Mouse (Mus musculus) CH12.LX (cell line): ENCODE results near the gene Elk3. TPM values are rescaled to one million over a fixed set of nuclear protein-coding genes. Genes with fewer than 3 reads are reported as not detected.

Experiments
- DNase-seq: peaks from one replicate; pipeline ENCODE4 v3.0.0-alpha.2; 2013; ENCODE audit errors: extremely low read depth
- H3K27ac ChIP-seq: 2 replicates; pipeline ENCODE4 v1.5.1; 2012; ENCODE audit warnings: low read depth, mild to moderate bottlenecking, control low read depth, moderate library complexity; ENCODE audit not compliant: insufficient read depth
- H3K27me3 ChIP-seq: replicated peaks from 2 replicates; pipeline ENCODE3; 2012; ENCODE audit warnings: inconsistent platforms
- H3K36me3 ChIP-seq, 2 experiments: replicated peaks in 1 of 2; 2 replicates each; pipeline versions ENCODE3 to v1.6.1; 2012; ENCODE audit warnings: inconsistent platforms in 1 of 2, low read length in 1 of 2, mild to moderate bottlenecking in 1 of 2, mixed read lengths in 1 of 2, moderate library complexity in 1 of 2; ENCODE audit not compliant: control insufficient read depth in 1 of 2, insufficient read depth in 1 of 2
- H3K4me1 ChIP-seq, 2 experiments: 2 replicates each; pipeline ENCODE4 v1.6.1; 2012; ENCODE audit warnings: inconsistent platforms in 1 of 2, moderate library complexity in 1 of 2; ENCODE audit not compliant: insufficient read depth in 2 of 2, control insufficient read depth in 1 of 2
- H3K4me2 ChIP-seq: 2 replicates; pipeline ENCODE4 v1.6.1; 2012; ENCODE audit warnings: low read depth, mild to moderate bottlenecking, control low read depth; ENCODE audit not compliant: poor library complexity, insufficient read depth, severe bottlenecking
- H3K4me3 ChIP-seq, 3 experiments: fragments of 150-350 bp in 1 of 3; sonication (generic) in 1 of 3; replicated peaks in 1 of 3; 2 replicates each; pipeline versions ENCODE3 to v1.5.1; 2011 to 2012; ENCODE audit warnings: low read depth in 2 of 3, low read length in 2 of 3, mild to moderate bottlenecking in 2 of 3, moderate library complexity in 2 of 3, control low read depth in 1 of 3, improper control_type of control experiment in 1 of 3, inconsistent platforms in 1 of 3, mixed read lengths in 1 of 3; ENCODE audit not compliant: poor library complexity in 1 of 3
- H3K79me2 ChIP-seq: replicated peaks from 2 replicates; pipeline ENCODE4 v1.6.1; 2012; ENCODE audit warnings: mild to moderate bottlenecking, moderate library complexity; ENCODE audit not compliant: control insufficient read depth, poor library complexity, insufficient read depth, severe bottlenecking; ENCODE audit errors: extremely low read depth
- H3K9ac ChIP-seq: 2 replicates; pipeline ENCODE4 v1.6.1; 2012; ENCODE audit warnings: low read depth, mild to moderate bottlenecking, control low read depth, moderate library complexity; ENCODE audit not compliant: insufficient read depth
- H3K9me3 ChIP-seq: replicated peaks from 2 replicates; pipeline ENCODE3; 2012; ENCODE audit warnings: low read length, inconsistent platforms, mixed read lengths
- BHLHE40 ChIP-seq: IDR thresholded peaks from 2 replicates; pipeline ENCODE4 v1.6.1; 2011; ENCODE audit warnings: mild to moderate bottlenecking, low read depth, low read length, improper control_type of control experiment
- CHD1 ChIP-seq: IDR thresholded peaks from 2 replicates; pipeline ENCODE4 v1.6.1; 2012; ENCODE audit warnings: low read depth, low read length, improper control_type of control experiment, inconsistent platforms
- CTCF ChIP-seq, 2 experiments: IDR thresholded peaks in 1 of 2; conservative IDR thresholded peaks in 1 of 2; 2 replicates each; pipeline ENCODE4 v1.5.1; 2011 to 2012; ENCODE audit warnings: low read depth in 2 of 2, low read length in 2 of 2, improper control_type of control experiment in 1 of 2, inconsistent platforms in 1 of 2, mild to moderate bottlenecking in 1 of 2, moderate library complexity in 1 of 2
- E2F4 ChIP-seq: IDR thresholded peaks from 2 replicates; pipeline ENCODE4 v1.6.1; 2011; ENCODE audit warnings: low read depth, low read length, improper control_type of control experiment; ENCODE audit not compliant: insufficient replicate concordance
- ELF1 ChIP-seq: IDR thresholded peaks from 2 replicates; pipeline ENCODE4 v1.6.1; 2014; ENCODE audit warnings: low read depth, mild to moderate bottlenecking, inconsistent platforms, low read length, improper control_type of control experiment
- EP300 ChIP-seq: IDR thresholded peaks from 2 replicates; pipeline ENCODE4 v1.6.1; 2011; ENCODE audit warnings: low read length, improper control_type of control experiment
- ETS1 ChIP-seq: conservative IDR thresholded peaks from 2 replicates; pipeline ENCODE4 v1.6.1; 2012; ENCODE audit warnings: low read depth, mild to moderate bottlenecking, inconsistent platforms, low read length, improper control_type of control experiment, moderate library complexity
- GABPA ChIP-seq: IDR thresholded peaks from 2 replicates; pipeline ENCODE4 v1.6.1; 2012; ENCODE audit warnings: low read depth, low read length, improper control_type of control experiment, inconsistent platforms; ENCODE audit not compliant: insufficient replicate concordance
- HCFC1 ChIP-seq: IDR thresholded peaks from 2 replicates; pipeline ENCODE4 v1.6.1; 2012; ENCODE audit warnings: low read depth, mild to moderate bottlenecking, inconsistent platforms, low read length, improper control_type of control experiment
- IRF4 ChIP-seq: IDR thresholded peaks from 2 replicates; pipeline ENCODE4 v1.6.1; 2014; ENCODE audit warnings: low read depth, mild to moderate bottlenecking, inconsistent platforms, low read length, improper control_type of control experiment
- JUN ChIP-seq: IDR thresholded peaks from 2 replicates; pipeline ENCODE4 v1.6.1; 2011; ENCODE audit warnings: low read depth, mild to moderate bottlenecking, low read length, improper control_type of control experiment, moderate library complexity; ENCODE audit not compliant: insufficient read depth
- KAT2A ChIP-seq: IDR thresholded peaks from 2 replicates; pipeline ENCODE4 v1.6.1; 2012; ENCODE audit warnings: low read length, improper control_type of control experiment, inconsistent platforms; ENCODE audit not compliant: insufficient replicate concordance
- MAFK ChIP-seq: IDR thresholded peaks from 2 replicates; pipeline ENCODE4 v1.6.1; 2011; ENCODE audit warnings: low read length, improper control_type of control experiment; ENCODE audit not compliant: insufficient replicate concordance
- MAX ChIP-seq: IDR thresholded peaks from 2 replicates; pipeline ENCODE4 v1.6.1; 2011; ENCODE audit warnings: low read length, improper control_type of control experiment
- MAZ ChIP-seq: IDR thresholded peaks from 2 replicates; pipeline ENCODE4 v1.6.1; 2012; ENCODE audit warnings: low read depth, mild to moderate bottlenecking, inconsistent platforms, low read length, improper control_type of control experiment, moderate library complexity
- MEF2A ChIP-seq: IDR thresholded peaks from 2 replicates; pipeline ENCODE4 v1.6.1; 2014; ENCODE audit warnings: low read depth, mild to moderate bottlenecking, inconsistent platforms, low read length, improper control_type of control experiment, borderline replicate concordance
- MYC ChIP-seq: IDR thresholded peaks from 2 replicates; pipeline ENCODE4 v1.6.1; 2011; ENCODE audit warnings: low read depth, mild to moderate bottlenecking, improper control_type of control experiment, low read length
- POLR2AphosphoS2 ChIP-seq: IDR thresholded peaks from 2 replicates; pipeline ENCODE4 v1.6.1; 2011; ENCODE audit warnings: low read depth, low read length, improper control_type of control experiment
- RCOR1 ChIP-seq: conservative IDR thresholded peaks from 2 replicates; pipeline ENCODE4 v1.6.1; 2012; ENCODE audit warnings: low read depth, mild to moderate bottlenecking, inconsistent platforms, low read length, improper control_type of control experiment
- SMC3 ChIP-seq: IDR thresholded peaks from 2 replicates; pipeline ENCODE4 v1.6.1; 2011; ENCODE audit warnings: low read depth, low read length, improper control_type of control experiment
- TCF12 ChIP-seq: IDR thresholded peaks from 2 replicates; pipeline ENCODE4 v1.6.1; 2014; ENCODE audit warnings: low read depth, mild to moderate bottlenecking, inconsistent platforms, low read length, improper control_type of control experiment
- UBTF ChIP-seq: IDR thresholded peaks from 2 replicates; pipeline ENCODE4 v1.6.1; 2012; ENCODE audit warnings: low read depth, mild to moderate bottlenecking, inconsistent platforms, low read length, improper control_type of control experiment, moderate library complexity
- ZC3H11A ChIP-seq: IDR thresholded peaks from 2 replicates; pipeline ENCODE4 v1.6.1; 2012; ENCODE audit warnings: low read depth, mild to moderate bottlenecking, inconsistent platforms, low read length, improper control_type of control experiment
- ZMIZ1 ChIP-seq: IDR thresholded peaks from 2 replicates; pipeline ENCODE4 v1.6.1; 2012; ENCODE audit warnings: low read depth, mild to moderate bottlenecking, inconsistent platforms, low read length, improper control_type of control experiment
- dilution Hi-C: fragments of 300-500 bp; cut with MboI; formaldehyde crosslinking; loops from 2 replicates; pipeline ENCODE4 v1.14.3; 2020; ENCODE audit warnings: low sequenced_read_pairs; ENCODE audit not compliant: extremely low pct_unique_long_range_greater_than_20kb, extremely low pct_ligation_motif_present
- in situ Hi-C: fragments of 300-500 bp; cut with MboI; formaldehyde crosslinking; loops from 3 replicates; pipeline ENCODE4 v1.14.3; 2019; ENCODE audit warnings: low sequenced_read_pairs, low pct_ligation_motif_present, low pct_unique_long_range_greater_than_20kb, mixed read lengths
- polyA plus RNA-seq: library from polyadenylated mRNA; unstranded; fragments of >175 nt; gene quantifications from 2 replicates; pipeline ENCODE4 v1.2.1, GENCODE M21; 2012; ENCODE audit warnings: low read depth; ENCODE audit not compliant: insufficient read length
- total RNA-seq, 2 experiments: library from RNA; depleted of rRNA; stranded (reverse); fragments of 300-350 nt in 1 of 2; fragments of >200 nt in 1 of 2; gene quantifications; 2 replicates each; pipeline ENCODE4 v1.2.3; 2012 to 2014

Elk3 gene
- total and polyA plus RNA-seq, 3 experiments = 20.1 to 37.0 (median 25.8) TPM

DNA sequence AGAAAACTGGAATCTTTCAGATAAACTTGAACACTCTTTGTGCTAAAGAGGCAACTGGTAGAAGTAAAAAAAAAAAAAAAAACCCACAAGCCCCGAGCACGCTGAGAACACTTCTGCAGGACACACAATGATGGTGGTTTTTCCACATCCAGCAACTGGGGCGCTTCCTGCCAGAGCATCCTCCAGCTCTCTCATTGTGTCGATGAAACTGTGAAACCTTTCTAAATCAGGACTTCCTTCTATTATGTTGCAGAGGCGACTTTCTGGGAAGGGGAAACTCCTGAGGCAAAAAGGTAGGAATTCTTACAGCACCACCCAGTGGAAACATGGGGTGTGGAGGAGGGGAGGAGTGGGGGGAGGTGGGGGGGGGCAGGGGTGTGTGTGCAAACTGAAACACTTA lies 13.2 kb downstream of the Elk3 start (continued):
- TF ChIP-seq ETS1 (0 out of 2 replicates have a peak, but pooled peaks have one; percentile 16), HCFC1 (no peak), GABPA (no peak), TCF12 (no peak), POLR2AphosphoS2 (no peak), ZMIZ1 (no peak), BHLHE40 (no peak), MAX (no peak), ELF1 (no peak), JUN (no peak), MYC (no peak), E2F4 (no peak), MAFK (no peak), SMC3 (no peak), MEF2A (peak; percentile 54; the same call in 1 of the 2 replicates), CHD1 (no peak)

- no peaks in the 10 kb centered on the region for H3K9me3 ChIP-seq
- peaks cover 24 to 79% of the 10 kb centered on the region in 2 experiments for H3K4me1 ChIP-seq
- in situ Hi-C loops (loop anchor here (10.0 to 25.0 kb wide), 3 partner anchors 60 to 268 kb away; partner anchors contain the start of gene Cdk17), dilution Hi-C loops (no loop called here)
- no peak overlapping the region for H3K4me2 ChIP-seq
- DNase-seq = no peak
- TF ChIP-seq IRF4 (no peak), JUN (no peak), BHLHE40 (no peak), CTCF (conservative IDR thresholded peaks at IDR 0.05 in 1 of 2, IDR thresholded peaks at IDR 0.05 in 1 of 2; ENCODE audit: low read depth in 2 of 2, low read length in 2 of 2) (no peak), RCOR1 (no peak), CHD1 (no peak), ELF1 (no peak), HCFC1 (no peak), ZC3H11A (no peak), UBTF (no peak), POLR2AphosphoS2 (no peak), MYC (no peak), EP300 (no peak), KAT2A (no peak), ZMIZ1 (no peak), MAZ (no peak), MAFK (no peak)
- peaks cover 13 to 55% of the 10 kb centered on the region in 2 experiments for H3K36me3 ChIP-seq
- H3K9ac ChIP-seq = no peak overlapping the region; the same call in 1 of the 2 replicates
- peaks cover 78% of the 10 kb centered on the region for H3K79me2 ChIP-seq
- H3K4me3 ChIP-seq = no peak overlapping the region
- no peak overlapping the region for H3K27ac ChIP-seq
- no peaks in the 10 kb centered on the region for H3K27me3 ChIP-seq
Measured at GRCm38 (mm10) chr10:93294547-93295219, 16.3 kb downstream of the Elk3 start.
